Mouse (Mus musculus): ENCODE data around the gene Akap2. TPM values are rescaled to one million over a fixed set of nuclear protein-coding genes. Genes with fewer than 3 reads are reported as not detected.

Akap2 gene
- 10 to 100 TPM; 53.8 to 60.0 TPM for total RNA-seq (2021)
- long read RNA-seq, experiment 1, partial matches to known transcripts, result 0 of 9 reads
- long read RNA-seq, experiment 1, other reads (novel, unspliced or antisense), result 9 of 9 reads
- long read RNA-seq, experiment 2, full-length matches to known transcripts, result 1 of 15 reads
- long read RNA-seq, experiment 2, partial matches to known transcripts, result 0 of 15 reads
- long read RNA-seq, experiment 2, other reads (novel, unspliced or antisense), result 14 of 15 reads

DNA sequence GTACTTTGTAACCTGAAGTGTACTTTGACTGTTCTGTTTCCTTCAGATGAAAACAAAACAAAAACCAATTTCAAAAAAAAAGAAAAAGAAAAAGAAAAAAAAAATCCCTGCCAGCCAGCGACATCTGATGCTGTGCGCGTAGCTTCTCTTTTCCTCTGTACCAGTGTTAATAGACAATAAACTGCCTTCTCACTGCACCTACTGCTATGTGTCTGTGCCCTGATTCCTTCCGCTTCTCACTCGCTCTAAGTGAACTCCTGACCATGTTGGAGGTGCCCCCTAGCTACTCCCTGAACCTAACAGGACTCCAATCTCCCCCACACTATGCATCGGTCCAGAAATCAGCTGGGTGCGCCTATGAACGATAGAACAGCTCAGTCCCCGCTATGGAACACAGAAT lies at the start of gene Akap2:
Gene Akap2 (plus strand): TSS at position 304 of the 400 bp plus-strand sequence.
- DNase-seq (ENCODE audit: low spot score in 2 of 2), result no peak

- no peak for DNase-seq (ENCODE audit: low spot score in 2 of 2)
Observed at GRCm38 (mm10) chr4:57670813-57671469, 46.5 kb upstream of the Akap2 start.

- DNase-seq (ENCODE audit: low spot score in 2 of 2), result no peak
Observed at GRCm38 (mm10) chr4:57672541-57672940, 44.9 kb upstream of the Akap2 start.

GRCm38 (mm10) chr4:57672996-57673906 lies 44.2 kb upstream of the Akap2 start:
- DNase-seq (ENCODE audit: low spot score in 2 of 2), result peak; percentile 69 to 88

- DNase-seq (ENCODE audit: low spot score in 2 of 2), result no peak
Observed at GRCm38 (mm10) chr4:57674351-57674750, 43.1 kb upstream of the Akap2 start.

- peak in 1 of 2 experiments; percentile 73 for DNase-seq (ENCODE audit: low spot score in 2 of 2)
Observed at GRCm38 (mm10) chr4:57675387-57675786, 42.1 kb upstream of the Akap2 start.

DNA sequence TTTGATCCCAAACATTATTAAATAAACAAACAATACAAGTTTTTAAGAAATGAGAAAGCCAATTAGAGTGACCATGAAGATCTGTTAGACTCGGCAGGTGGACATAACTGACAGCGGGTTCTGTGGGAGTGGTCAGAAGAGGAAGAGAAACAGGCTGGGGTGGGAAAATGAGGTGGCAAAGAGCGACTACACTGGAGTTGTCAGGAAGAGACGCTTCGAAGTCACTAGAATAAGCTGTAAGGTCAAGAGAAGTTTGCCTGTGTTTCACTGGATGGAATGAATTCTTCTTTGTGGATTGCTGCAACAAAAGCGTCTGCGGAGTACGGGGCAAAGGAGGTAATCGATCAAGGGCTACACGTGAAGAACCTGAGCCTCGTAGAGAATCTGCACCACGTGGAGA lies 39.5 kb upstream of the Akap2 start:
- no peak for DNase-seq (ENCODE audit: low spot score in 2 of 2)

GRCm38 (mm10) chr4:57678991-57679457 lies 38.4 kb upstream of the Akap2 start:
- no peak for DNase-seq (ENCODE audit: low spot score in 2 of 2)

GRCm38 (mm10) chr4:57680186-57680585 lies 37.3 kb upstream of the Akap2 start:
- DNase-seq (ENCODE audit: low spot score in 2 of 2), result no peak

DNA sequence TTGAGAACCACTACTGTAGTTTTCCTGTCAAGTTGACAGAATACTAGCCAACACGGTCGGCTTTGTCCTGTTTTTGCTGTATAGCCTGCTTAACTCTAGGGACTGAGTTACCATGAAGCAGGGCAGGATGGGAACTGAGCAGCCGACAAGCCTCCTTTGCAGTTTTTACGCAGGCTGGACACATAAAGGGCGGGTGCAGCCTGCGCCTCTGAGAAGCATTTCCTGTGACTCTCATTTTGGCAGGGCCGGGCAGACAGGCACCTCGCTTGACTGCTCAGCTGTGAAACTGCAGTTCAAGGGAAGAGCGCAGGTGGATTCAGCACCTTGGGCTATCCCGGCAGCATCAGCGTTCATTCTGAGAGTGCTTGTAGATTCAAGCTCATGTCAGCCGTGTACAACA lies 35.9 kb upstream of the Akap2 start:
- no peak for DNase-seq (ENCODE audit: low spot score in 2 of 2)

- DNase-seq (ENCODE audit: low spot score in 2 of 2), result no peak
Observed at GRCm38 (mm10) chr4:57682341-57682740, 35.1 kb upstream of the Akap2 start.

GRCm38 (mm10) chr4:57682944-57683343 lies 34.5 kb upstream of the Akap2 start:
- no peak for DNase-seq (ENCODE audit: low spot score in 2 of 2)

DNA sequence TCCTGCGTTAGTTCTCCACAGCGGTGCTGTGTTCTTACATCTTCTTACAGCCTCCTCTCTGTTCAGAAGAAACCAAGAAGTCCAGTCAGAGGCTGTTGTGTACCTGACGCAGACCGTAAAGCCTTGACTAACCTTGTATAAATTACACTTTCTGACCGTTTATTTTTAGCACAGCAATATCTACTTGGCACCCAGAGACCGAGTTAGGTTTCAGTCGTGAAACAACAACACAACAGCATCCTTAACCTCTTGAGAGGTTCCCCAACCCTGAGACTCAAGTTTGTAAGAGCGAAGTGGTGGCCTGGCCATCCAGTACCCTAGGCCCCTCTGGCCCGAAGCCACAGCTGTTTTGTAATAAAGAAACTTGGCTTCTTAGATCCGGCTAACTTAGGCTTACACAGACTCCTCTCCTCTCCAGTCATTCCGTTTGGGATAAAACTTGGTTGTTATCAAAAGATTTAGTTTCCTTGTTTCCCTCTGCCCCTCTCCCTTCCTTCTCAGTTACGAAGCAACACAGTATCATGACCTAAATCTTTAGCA lies 32.7 kb upstream of the Akap2 start:
- no peak for DNase-seq (ENCODE audit: low spot score in 2 of 2)

DNA sequence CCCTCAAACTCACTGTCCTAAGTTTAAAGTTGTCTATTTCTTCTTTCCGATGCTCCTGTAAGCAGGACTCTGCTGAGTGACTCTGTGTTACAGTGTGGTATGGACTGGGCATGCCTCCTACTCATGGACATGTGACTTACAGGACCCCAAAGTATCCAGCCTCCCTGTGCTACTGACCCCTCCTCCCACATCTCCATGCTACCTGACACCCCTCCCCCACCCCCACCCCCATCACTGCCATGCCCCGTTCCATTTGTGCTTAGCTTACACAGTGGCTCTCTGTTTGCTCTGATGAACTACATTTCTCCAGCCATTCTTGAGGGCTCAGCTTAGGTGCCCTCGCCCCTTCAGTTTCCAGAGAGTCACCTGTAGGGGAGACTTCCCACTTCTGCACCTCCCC lies 30.7 kb upstream of the Akap2 start:
- DNase-seq (ENCODE audit: low spot score in 2 of 2), result no peak

DNA sequence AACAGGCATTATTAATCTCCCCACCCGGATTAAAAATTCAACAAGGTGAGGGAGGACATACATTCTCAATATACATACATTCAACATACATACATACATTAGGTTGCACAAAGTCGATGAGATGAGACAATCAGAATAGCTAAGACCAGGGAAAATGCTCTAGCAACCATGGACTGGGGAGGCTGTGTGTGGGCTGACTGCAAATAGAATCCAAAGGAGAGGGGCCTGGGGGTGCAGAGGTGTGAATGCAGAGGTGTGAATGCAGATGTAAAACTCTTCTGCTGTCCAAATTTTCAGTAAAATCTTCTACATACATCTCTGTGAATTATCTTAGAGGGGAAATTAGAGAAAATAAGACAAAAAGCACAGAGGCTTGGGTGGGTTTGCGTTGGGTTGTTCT lies 29.9 kb upstream of the Akap2 start:
- no peak for DNase-seq (ENCODE audit: low spot score in 2 of 2)

DNA sequence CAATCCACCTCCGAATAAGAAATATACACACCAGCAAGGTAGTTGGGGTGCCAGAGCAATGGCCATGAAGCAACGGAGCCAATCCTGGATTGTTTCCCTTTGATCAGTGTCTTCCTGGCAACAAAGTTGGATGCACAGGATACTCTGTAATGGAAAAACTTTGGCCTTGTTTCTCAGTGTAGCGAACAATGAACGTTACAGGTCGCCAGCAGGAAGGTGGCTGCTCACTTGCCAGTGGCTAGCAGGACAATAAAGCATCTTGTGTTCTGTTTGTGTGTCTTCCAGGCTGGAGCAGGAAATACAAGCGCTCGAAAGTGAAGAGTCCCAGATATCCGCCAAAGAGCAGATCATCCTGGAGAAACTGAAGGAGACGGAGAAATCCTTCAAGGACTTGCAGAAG lies 29.3 kb upstream of the Akap2 start:
- DNase-seq (ENCODE audit: low spot score in 2 of 2), result no peak

GRCm38 (mm10) chr4:57690001-57690400 lies 27.5 kb upstream of the Akap2 start:
- no peak for DNase-seq (ENCODE audit: low spot score in 2 of 2)

DNA sequence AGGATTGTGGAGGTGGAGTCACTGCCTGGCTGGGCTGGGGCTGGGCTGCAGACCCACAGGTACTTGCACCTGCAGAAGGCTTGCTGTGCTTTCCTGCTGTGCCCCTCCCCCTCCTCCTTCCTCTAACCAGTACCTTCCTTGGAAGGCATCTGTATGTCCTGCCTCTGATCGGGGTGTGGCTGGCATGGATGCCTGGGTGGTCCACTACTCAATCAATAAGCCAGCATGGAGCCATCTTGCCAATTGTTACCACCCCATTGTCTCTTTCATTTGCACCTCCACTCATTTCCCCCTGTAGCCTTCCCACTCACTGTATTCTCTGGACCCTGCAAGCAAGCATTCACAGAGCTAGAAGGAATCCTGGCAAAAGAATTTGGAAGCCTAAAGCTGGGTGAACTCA lies 26.7 kb upstream of the Akap2 start:
- no peak for DNase-seq (ENCODE audit: low spot score in 2 of 2)

- no peak for DNase-seq (ENCODE audit: low spot score in 2 of 2)
Observed at GRCm38 (mm10) chr4:57694356-57695136, 22.9 kb upstream of the Akap2 start.

- no peak for DNase-seq (ENCODE audit: low spot score in 2 of 2)
Observed at GRCm38 (mm10) chr4:57696955-57697354, 20.5 kb upstream of the Akap2 start.

Data from gastrocnemius, postnatal 4 days (tissue).